Mouse (Mus musculus) c-Kit-positive CD71-positive TER-119-positive erythroid progenitor cells, embryonic 14.5 days (primary cell): ENCODE measurements at regions not wholly inside any gene's neighbourhood (a gene's known extent, or its start where the extent isn't known, plus 50 kb on each side); places are given as distances from the start of the nearest gene placed in this dataset.
A peak's percentile ranks its signal among the peaks of the same experiment; 100 is the strongest.

ENCODE experiments used
- DNase-seq: peaks from one replicate; pipeline ENCODE4 v3.0.0-alpha.2; 2013; ENCODE audit warnings: low spot score

- DNase-seq: no peak
These were observed 883.8 kb downstream of the Gbe1 start for GRCm38 (mm10) chr16:71197523-71197922.

- DNase-seq: no peak
These were observed 895.1 kb downstream of the Gbe1 start for GRCm38 (mm10) chr16:71208806-71209205.

GRCm38 (mm10) chr16:71224469-71224868 lies 910.7 kb downstream of the Gbe1 start:
- no peak for DNase-seq

GRCm38 (mm10) chr16:71230104-71230653 lies 916.4 kb downstream of the Gbe1 start:
- no peak for DNase-seq

- DNase-seq: no peak
These were observed 929.3 kb downstream of the Gbe1 start for GRCm38 (mm10) chr16:71243065-71243464.

GRCm38 (mm10) chr16:71243480-71243879 lies 929.7 kb downstream of the Gbe1 start:
- no peak for DNase-seq

- DNase-seq: peak; percentile 13
These were observed 933.9 kb downstream of the Gbe1 start for GRCm38 (mm10) chr16:71247516-71248139.

- no peak for DNase-seq
These were observed 942.0 kb downstream of the Gbe1 start for GRCm38 (mm10) chr16:71255740-71256139.

GRCm38 (mm10) chr16:71256175-71256574 lies 942.4 kb downstream of the Gbe1 start:
- no peak for DNase-seq

- DNase-seq: no peak
These were observed 953.4 kb downstream of the Gbe1 start for GRCm38 (mm10) chr16:71267191-71267590.
